Mouse (Mus musculus): ENCODE results near the gene 1700010B08Rik.
A peak's percentile ranks its signal among the peaks of the same experiment; 100 is the strongest.

The 1700010B08Rik gene

DNA sequence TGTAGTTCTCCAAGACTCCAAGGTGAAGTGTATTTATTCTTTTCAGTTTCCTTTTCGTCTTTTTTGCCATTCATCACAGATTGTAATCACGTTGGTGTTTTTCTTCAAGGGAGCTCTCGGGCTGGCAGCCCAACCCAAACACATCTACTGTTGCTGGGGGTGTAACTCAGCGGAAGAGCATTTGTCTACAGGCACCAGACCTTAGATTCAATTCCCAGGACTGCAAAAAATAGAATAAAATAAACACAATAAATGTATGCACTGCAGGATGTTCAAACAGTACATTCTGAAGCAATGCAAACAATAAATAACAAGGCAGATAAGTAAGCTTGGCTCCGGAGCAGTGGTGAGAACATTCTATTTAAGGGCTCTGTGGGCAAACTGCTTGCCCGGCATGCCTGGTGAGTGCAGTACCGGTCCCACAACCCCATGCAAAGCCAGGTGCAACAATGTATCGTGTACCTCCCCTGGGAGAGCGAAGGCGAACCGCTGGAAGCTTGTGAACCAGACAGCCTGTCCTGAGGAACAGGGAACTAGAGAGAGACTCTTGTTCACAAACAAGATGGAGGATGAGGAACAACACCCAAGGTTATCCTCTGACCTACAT lies 3.1 kb downstream of the 1700010B08Rik start:
- DNase-seq (ENCODE audit: low spot score in 2 of 2), result no peak

- no peak for DNase-seq (ENCODE audit: low spot score in 2 of 2)
Observed at GRCm38 (mm10) chr2:173724382-173724781, 5.2 kb downstream of the 1700010B08Rik start.

DNA sequence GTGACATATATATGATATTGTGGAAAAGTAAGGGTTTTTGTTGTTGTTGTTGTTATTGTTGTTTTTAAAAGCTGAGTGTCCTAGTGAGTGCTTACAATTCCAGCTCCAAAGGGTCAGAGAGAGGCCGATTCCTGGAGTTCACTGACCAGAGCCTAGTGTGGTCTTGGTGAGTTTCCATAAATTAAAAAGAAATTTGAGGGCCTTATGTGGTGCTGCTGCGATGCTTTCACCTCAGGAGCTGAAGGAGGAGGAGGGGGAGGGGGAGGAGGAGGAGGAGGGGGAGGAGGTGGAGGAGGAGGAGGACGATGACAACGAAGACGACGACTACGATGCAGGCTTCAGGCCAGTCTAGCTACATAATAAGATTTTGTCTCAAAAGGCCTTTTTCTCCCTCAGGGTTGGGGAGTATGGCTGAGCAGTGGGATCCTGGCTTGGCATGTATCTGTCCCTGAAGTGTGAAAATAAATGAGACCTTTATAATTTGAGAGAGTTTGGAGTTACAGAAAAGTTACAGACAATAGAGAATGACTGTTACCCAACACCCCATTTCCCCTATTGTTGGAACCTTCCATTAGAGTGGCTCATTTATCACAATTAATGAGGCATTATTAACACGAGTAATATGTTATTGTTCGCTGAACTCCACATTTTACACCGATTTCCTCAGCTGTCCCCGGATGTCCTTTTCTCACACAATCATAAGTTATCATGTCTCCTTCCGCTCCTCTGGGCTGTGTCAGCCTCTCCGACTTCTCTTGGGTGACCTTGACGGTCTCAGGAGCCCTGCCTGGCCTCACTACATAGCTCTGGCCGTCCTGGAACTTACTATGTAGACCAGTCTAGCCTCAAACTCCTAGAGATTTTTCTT lies 6.0 kb downstream of the 1700010B08Rik start:
- DNase-seq (ENCODE audit: low spot score in 2 of 2), result no peak

GRCm38 (mm10) chr2:173725819-173726218 lies 6.6 kb downstream of the 1700010B08Rik start:
- DNase-seq (ENCODE audit: low spot score in 2 of 2), result no peak

DNA sequence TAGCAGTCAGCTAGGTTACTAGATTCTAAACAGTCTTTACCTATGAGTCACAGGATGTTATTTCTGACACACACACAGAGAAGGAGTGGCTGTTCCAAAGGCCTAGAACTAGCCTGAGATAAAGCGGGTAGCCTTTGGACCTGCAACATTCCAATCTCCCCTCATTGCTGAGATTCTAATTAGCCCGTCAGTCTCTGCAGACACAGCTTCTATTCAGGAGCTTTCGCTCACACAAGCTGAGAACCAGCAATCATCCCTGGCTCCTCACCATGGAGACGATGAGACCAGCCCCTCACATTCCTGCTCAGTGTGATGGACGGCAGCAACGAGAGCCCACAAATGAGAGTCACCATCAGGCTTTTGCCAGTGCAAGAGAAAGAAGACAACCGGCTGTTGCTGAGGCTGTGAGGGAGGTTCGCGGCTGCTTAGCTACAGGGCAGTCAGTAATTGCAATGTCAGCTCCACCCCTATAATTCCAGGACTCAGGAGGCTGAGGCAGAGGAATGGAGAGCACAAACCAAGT lies 11.3 kb downstream of the 1700010B08Rik start:
- DNase-seq (ENCODE audit: low spot score in 2 of 2), result no peak

DNA sequence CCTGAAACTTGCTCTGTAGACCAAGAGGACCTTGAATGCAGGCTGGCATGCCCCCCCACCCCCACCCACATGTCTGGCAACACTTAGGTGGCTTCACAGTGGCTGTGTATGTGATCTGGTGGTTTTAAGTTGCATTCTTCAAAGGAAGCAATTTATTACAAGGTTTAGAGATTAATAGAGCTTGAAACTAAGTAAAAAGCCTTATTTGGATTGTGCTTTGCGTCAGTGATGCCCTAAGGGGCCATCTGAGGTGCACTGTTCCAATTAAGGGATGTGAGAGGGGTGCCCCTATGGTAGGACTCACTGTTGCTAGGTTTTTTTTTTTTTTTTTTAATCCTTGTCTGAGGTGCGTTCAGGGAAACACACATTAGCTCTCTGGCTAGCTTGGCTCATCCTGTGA lies 15.2 kb downstream of the 1700010B08Rik start:
- DNase-seq (ENCODE audit: low spot score in 2 of 2), result no peak

GRCm38 (mm10) chr2:173737222-173737989 lies 18.2 kb downstream of the 1700010B08Rik start, which contains the start of gene Vapb:
Gene Vapb (plus strand): TSS chr2:173737511.
- DNase-seq (ENCODE audit: low spot score in 2 of 2), result peak; percentile 99 to 100

DNA sequence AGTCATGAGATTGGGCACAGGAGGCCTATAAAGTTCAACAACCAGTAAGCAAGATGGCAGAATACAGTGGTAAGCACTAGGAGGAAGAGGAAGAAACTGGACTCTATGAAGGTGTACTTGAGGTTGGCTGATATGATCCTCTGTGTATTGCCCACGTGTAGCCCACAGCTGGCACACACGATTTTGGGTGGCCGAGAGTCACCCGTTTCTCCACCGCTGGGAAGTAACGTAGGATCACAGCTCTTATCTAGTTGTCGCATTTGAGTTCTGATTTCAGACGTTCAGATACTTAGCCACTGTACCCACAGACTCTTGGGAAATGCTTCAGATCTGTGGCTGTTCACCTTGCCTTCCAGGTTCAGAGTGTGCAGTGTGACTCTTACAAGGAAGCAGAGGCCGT lies 19.0 kb downstream of the 1700010B08Rik start:
- no peak for DNase-seq (ENCODE audit: low spot score in 2 of 2)

GRCm38 (mm10) chr2:173739107-173739506 lies 19.9 kb downstream of the 1700010B08Rik start:
- no peak for DNase-seq (ENCODE audit: low spot score in 2 of 2)

DNA sequence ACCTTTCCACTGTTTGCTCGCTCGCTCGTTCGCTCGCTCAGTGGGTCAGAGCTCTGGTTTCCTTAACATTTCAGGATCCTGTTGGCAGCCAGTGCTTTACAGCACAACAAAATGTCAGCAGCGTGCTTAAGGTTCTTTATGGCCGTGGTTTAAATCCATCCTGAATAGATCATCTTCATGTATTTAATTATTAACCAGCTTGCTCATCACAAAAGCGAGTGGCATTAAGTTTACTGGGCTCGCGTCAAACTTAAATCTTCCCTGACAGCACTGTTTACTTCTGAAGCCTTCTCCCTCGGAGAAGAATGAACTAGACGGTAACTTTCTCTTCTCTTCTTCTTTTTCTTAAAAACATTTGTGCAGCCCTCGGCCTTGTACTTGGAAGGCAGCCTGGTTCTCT lies 22.9 kb downstream of the 1700010B08Rik start:
- DNase-seq (ENCODE audit: low spot score in 2 of 2), result no peak

- no peak for DNase-seq (ENCODE audit: low spot score in 2 of 2)
Observed at GRCm38 (mm10) chr2:173742744-173743143, 23.5 kb downstream of the 1700010B08Rik start.

- no peak for DNase-seq (ENCODE audit: low spot score in 2 of 2)
Observed at GRCm38 (mm10) chr2:173744070-173744815, 25.0 kb downstream of the 1700010B08Rik start.

DNA sequence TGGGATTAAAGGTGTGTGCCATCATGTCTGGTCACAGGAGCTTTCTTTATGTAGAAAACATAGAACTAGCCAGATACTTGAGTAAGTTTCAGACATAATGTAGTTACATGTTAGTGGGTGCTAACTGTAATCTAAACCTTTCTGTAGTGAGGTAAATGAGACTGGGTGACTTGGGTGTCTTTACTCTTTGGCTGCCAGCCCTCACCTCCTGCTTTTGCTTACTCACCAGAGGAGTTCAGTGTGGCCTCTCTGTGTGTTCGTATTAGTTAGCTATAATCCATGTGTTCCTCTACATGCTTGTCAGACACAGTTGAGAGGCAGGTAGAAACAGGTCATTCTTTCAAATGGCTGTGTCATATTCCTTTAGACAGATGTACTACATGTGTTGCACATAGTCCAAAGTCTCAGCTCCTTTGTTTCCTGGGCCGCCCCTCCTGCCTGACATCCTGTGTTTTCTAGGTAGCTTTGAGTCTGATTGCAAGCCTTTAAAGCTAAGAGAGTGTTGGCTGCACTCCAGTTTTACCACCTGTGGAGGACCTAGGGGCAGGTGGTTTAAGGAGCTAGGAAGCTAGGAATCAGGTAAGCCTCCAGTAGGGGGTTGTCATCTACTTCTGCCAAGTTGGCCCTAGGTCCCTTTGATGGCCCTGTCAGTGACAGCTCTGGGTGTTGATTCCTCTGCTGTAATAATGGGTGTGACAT lies 29.9 kb downstream of the 1700010B08Rik start:
- no peak for DNase-seq (ENCODE audit: low spot score in 2 of 2)

GRCm38 (mm10) chr2:173755433-173756144 lies 36.4 kb downstream of the 1700010B08Rik start:
- no peak for DNase-seq (ENCODE audit: low spot score in 2 of 2)

- DNase-seq (ENCODE audit: low spot score in 2 of 2), result no peak
Observed at GRCm38 (mm10) chr2:173757624-173758155, 38.5 kb downstream of the 1700010B08Rik start.

- DNase-seq (ENCODE audit: low spot score in 2 of 2), result no peak
Observed at GRCm38 (mm10) chr2:173760607-173761006, 41.4 kb downstream of the 1700010B08Rik start.

- DNase-seq (ENCODE audit: low spot score in 2 of 2), result no peak
Observed at GRCm38 (mm10) chr2:173764629-173765028, 45.4 kb downstream of the 1700010B08Rik start.

DNA sequence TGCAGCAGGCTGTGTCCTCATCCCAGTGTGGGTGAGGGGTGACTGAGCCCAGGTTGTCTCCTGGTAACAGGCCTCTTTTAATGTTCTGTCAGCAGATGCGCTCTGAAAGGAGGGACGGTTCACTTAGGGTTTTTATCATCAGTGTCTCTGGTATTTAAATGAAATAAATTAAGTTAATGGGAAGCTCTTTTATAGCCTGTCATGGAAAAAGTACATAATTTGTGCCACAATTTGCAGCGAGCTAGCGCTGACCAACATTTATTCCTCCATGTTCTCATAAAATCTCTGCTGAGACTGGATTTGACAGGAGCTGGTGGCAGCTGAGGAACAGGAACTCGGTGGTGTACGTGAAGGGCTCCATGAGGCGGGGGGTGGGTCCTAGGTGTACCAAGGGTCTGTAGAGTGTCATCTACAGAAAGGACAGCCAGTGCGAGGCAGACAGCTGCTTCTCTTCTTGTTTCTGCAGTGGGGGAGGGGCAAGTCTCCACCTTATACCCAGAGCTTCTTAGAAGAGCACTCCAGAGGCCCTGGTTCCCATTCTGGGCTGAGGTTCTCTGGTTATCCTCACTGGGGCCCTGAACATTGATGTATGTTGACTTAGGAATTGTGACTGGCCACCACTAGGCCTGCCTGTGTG lies 48.9 kb downstream of the 1700010B08Rik start:
- DNase-seq (ENCODE audit: low spot score in 2 of 2), result no peak

- no peak for DNase-seq (ENCODE audit: low spot score in 2 of 2)
Observed at GRCm38 (mm10) chr2:173769183-173769582, 50.0 kb downstream of the 1700010B08Rik start.

Measured in urinary bladder, postnatal 36 days (tissue).